Mouse (Mus musculus) midbrain, postnatal 0 days (tissue): ENCODE results near the gene Alg9. TPM values are rescaled to one million over a fixed set of nuclear protein-coding genes. Genes with fewer than 3 reads are reported as not detected.

Experiments
- ATAC-seq: fragments of 200-750 bp; cut with Nextera tagmentation; 2 replicates; pipeline ENCODE4 v1.8.0; 2017; ENCODE audit warnings: moderate number of reproducible peaks, mild to moderate bottlenecking, moderate TSS enrichment, moderate library complexity; ENCODE audit not compliant: low FRiP score
- DNase-seq: peaks from one replicate; pipeline ENCODE4 v3.0.0-alpha.2; 2015; ENCODE audit warnings: low spot score
- H3K27ac ChIP-seq: fragments of 300-500 bp; sonication (generic); 2 replicates; pipeline ENCODE4 v1.5.1; 2014; ENCODE audit warnings: low read depth, mild to moderate bottlenecking, low read length, mixed read lengths
- H3K27me3 ChIP-seq: fragments of 300-500 bp; sonication (generic); 2 replicates; pipeline ENCODE4 v1.6.1; 2014; ENCODE audit warnings: low read length, control low read depth, mixed read lengths; ENCODE audit not compliant: insufficient read depth
- H3K36me3 ChIP-seq: fragments of 300-500 bp; sonication (generic); 2 replicates; pipeline ENCODE4 v1.6.1; 2014; ENCODE audit warnings: low read length, control low read depth, mixed read lengths; ENCODE audit not compliant: insufficient read depth
- H3K4me1 ChIP-seq: fragments of 300-500 bp; sonication (generic); 2 replicates; pipeline ENCODE4 v1.6.1; 2014; ENCODE audit warnings: mild to moderate bottlenecking, control low read depth, antibody characterized with exemption, low read length, mixed read lengths; ENCODE audit not compliant: insufficient read depth
- H3K4me2 ChIP-seq: fragments of 300-500 bp; sonication (generic); 2 replicates; pipeline ENCODE4 v1.6.1; 2014; ENCODE audit warnings: low read depth, mild to moderate bottlenecking, low read length, mixed read lengths; ENCODE audit not compliant: poor library complexity, severe bottlenecking
- H3K4me3 ChIP-seq: fragments of 300-500 bp; sonication (generic); 2 replicates; pipeline ENCODE4 v1.5.1; 2014; ENCODE audit warnings: low read depth, mild to moderate bottlenecking, low read length, moderate library complexity
- H3K9ac ChIP-seq: fragments of 300-500 bp; sonication (generic); replicated peaks from 2 replicates; pipeline ENCODE4 v1.6.1; 2014; ENCODE audit warnings: mild to moderate bottlenecking, low read length, moderate library complexity, mixed read lengths; ENCODE audit not compliant: poor library complexity, severe bottlenecking
- H3K9me3 ChIP-seq: fragments of 300-500 bp; sonication (generic); 2 replicates; pipeline ENCODE4 v1.6.1; 2016; ENCODE audit warnings: low read length, control low read depth
- CTCF ChIP-seq: IDR thresholded peaks from 2 replicates; pipeline ENCODE4 v1.5.1; 2016; ENCODE audit warnings: antibody characterized with exemption, mild to moderate bottlenecking
- WGBS: fragments of 180-500 bp; shearing (Covaris S2); extraction: QIAGEN DNeasy Blood & Tissue Kit; methylation state at CpG from one replicate; pipeline ENCODE4 v1.1.7; 2014; 5-methylcytosine and 5-hydroxymethylcytosine counted together
- polyA plus RNA-seq: library from polyadenylated mRNA; unstranded; fragments of >200 nt; fragmentation: Nextera tagmentation; extraction: Ambion mirVana; gene quantifications from 2 replicates; pipeline ENCODE4 v1.2.1, GENCODE M21; 2015
- total RNA-seq: library from RNA; depleted of rRNA; stranded (reverse); fragments of >200 nt; gene quantifications from 2 replicates; pipeline ENCODE4 v1.2.3, GENCODE M21; 2014

The Alg9 gene
- total and polyA plus RNA-seq, 2 experiments from 2014 or later = 57.3 to 106 TPM

DNA sequence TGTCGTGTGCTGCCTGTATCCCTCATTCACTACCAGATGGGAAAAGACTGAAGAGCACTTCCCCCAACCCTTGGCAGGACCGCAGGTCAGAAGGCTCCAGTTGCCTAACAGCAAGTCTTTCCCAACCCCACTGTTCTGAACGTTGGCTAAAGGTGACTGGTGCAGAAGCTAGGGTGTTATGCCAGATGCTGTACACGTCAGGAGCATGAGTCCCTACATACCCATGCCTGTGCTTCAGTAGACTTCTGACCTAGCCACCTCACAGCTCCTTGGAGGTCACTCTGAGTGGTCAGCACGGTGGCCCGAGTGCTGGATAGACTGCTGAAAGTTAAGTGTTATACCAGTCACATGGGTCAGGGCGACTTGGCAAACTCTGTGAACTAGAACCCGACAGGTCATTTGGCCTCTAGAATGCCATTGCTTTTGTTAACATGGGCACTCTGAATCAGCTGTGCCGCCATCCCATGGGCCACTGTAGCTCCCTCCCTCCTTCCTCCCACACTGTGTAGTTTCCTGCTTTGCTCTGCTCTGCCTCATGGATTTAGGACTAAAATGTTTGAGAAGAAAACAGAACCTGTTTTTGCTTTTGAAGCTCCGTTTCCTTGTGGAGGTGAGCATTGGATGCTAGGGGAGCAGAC lies 60.4 kb downstream of the Alg9 start:
- Histone ChIP-seq H3K27ac (no peak overlapping the region), H3K4me1 (no peaks in the 10 kb centered on the region), H3K4me2 (no peak overlapping the region), H3K36me3 (peaks cover 7% of the 10 kb centered on the region; the same call in 1 of the 2 replicates), H3K9ac (no peak overlapping the region), H3K27me3 (no peaks in the 10 kb centered on the region), H3K4me3 (no peak overlapping the region), H3K9me3 (no peaks in the 10 kb centered on the region)
- ATAC-seq (no peak), DNase-seq (no peak)
- no peak for TF ChIP-seq CTCF
- WGBS = 88% methylated on average over 10 of the region's 10 CpGs

DNA sequence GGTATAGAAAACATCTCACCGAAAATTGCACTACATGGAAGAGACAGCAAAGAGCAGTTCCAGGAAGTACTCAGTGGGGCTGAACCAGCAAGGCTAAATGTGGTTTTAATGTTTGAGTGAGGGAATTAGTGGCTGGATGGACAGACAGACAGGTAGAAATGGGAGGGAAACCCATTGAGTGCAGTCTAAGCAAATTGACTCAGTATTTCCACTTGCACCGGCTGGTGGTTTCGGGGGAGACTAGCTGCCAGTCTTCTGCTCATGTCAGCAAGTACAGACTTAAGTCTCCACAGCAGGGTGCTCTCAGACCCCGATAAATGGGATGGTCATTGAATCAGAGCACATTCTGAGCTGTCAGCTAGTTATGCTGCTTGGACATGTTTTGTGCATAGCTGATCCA lies 61.3 kb downstream of the Alg9 start:
- H3K4me1 ChIP-seq = no peaks in the 10 kb centered on the region
- no peak for TF ChIP-seq CTCF
- H3K4me2 ChIP-seq = no peak overlapping the region
- ATAC-seq (no peak), DNase-seq (no peak)
- H3K27ac ChIP-seq = no peak overlapping the region
- H3K9me3 ChIP-seq = no peaks in the 10 kb centered on the region
- no peaks in the 10 kb centered on the region for H3K27me3 ChIP-seq
- H3K36me3 ChIP-seq = peaks cover 7% of the 10 kb centered on the region; the same call in 1 of the 2 replicates
- no peak overlapping the region for H3K9ac ChIP-seq
- WGBS = 84% methylated on average over 4 of the region's 4 CpGs
- no peak overlapping the region for H3K4me3 ChIP-seq

GRCm38 (mm10) chr9:50841079-50841789 lies 66.4 kb downstream of the Alg9 start:
- Histone ChIP-seq H3K9me3 (no peaks in the 10 kb centered on the region), H3K27me3 (no peaks in the 10 kb centered on the region), H3K36me3 (peaks cover 19% of the 10 kb centered on the region; the same call in 1 of the 2 replicates), H3K9ac (no peak overlapping the region), H3K27ac (no peak overlapping the region), H3K4me1 (no peaks in the 10 kb centered on the region), H3K4me2 (no peak overlapping the region), H3K4me3 (no peak overlapping the region)
- no peak for TF ChIP-seq CTCF
- DNase-seq = no peak
- no peak for ATAC-seq
- 81% methylated on average over 13 of the region's 13 CpGs for WGBS

- no peak for DNase-seq
These were observed 70.3 kb downstream of the Alg9 start, which contains the start of gene Ppp2r1b for GRCm38 (mm10) chr9:50845081-50845480. Gene Ppp2r1b, plus strand, starts transcription at chr9:50845301.

GRCm38 (mm10) chr9:50845547-50845946 lies 70.7 kb downstream of the Alg9 start:
- WGBS = 62% methylated on average over 9 of the region's 9 CpGs
- no peak for ATAC-seq

More at GRCm38 (mm10) chr9:50845081-50845480, 70.3 kb downstream of the Alg9 start, which contains the start of gene Ppp2r1b:
- Histone ChIP-seq H3K4me2 (no peak within 1 kb of the TSS), H3K27me3 (no peaks in the 10 kb centered on the region), H3K36me3 (peaks cover 19% of the 10 kb centered on the region; the same call in 1 of the 2 replicates), H3K9me3 (no peaks in the 10 kb centered on the region), H3K4me1 (no peaks in the 10 kb centered on the region), H3K4me3 (no peak within 1 kb of the TSS), H3K9ac (no peak within 1 kb of the TSS), H3K27ac (no peak within 1 kb of the TSS)
- ATAC-seq = no peak
- WGBS = 97% methylated on average over 3 of the region's 3 CpGs
- no peak for TF ChIP-seq CTCF

DNA sequence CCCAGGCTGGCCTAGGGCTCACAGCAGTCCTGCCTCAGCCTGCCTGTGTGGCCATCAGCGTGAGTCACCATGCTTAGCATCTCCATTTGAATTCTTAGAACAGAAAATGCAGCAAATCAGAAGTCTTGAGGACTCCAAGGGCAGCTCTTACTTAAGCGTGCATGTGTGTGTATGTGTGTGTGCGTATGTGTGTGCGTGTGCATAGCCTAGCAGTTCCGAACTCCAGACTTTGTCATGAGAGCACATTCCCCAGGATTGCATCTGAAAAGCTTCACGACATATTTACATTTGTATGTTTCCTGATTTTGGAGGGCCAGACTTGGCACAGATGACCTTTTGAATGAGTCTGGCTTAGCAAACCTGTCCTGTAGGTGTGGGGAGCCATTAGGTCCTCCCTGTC lies 72.3 kb downstream of the Alg9 start:
- no peak for TF ChIP-seq CTCF
- no peak for DNase-seq
- WGBS = 89% methylated on average over 6 of the region's 6 CpGs
- Histone ChIP-seq H3K9ac (no peak overlapping the region), H3K27me3 (no peaks in the 10 kb centered on the region), H3K9me3 (no peaks in the 10 kb centered on the region), H3K36me3 (peaks cover 19% of the 10 kb centered on the region; the same call in 1 of the 2 replicates), H3K27ac (no peak overlapping the region), H3K4me2 (no peak overlapping the region), H3K4me1 (no peaks in the 10 kb centered on the region), H3K4me3 (no peak overlapping the region)
- ATAC-seq = no peak

More at GRCm38 (mm10) chr9:50845547-50845946, 70.7 kb downstream of the Alg9 start:
- no peaks in the 10 kb centered on the region for H3K27me3 ChIP-seq
- H3K9me3 ChIP-seq = no peaks in the 10 kb centered on the region
- TF ChIP-seq CTCF = no peak
- no peak overlapping the region for H3K4me2 ChIP-seq
- H3K9ac ChIP-seq = no peak overlapping the region
- no peak overlapping the region for H3K4me3 ChIP-seq
- H3K36me3 ChIP-seq = peaks cover 19% of the 10 kb centered on the region; the same call in 1 of the 2 replicates
- DNase-seq = no peak
- H3K4me1 ChIP-seq = no peaks in the 10 kb centered on the region
- H3K27ac ChIP-seq = no peak overlapping the region
